Mouse (Mus musculus): ENCODE measurements around the gene Hibadh. TPM values are rescaled to one million over a fixed set of nuclear protein-coding genes. Genes with fewer than 3 reads are reported as not detected.

Gene Hibadh
- polyA plus RNA-seq, 1 experiment from 2014 or later, result 82.7 TPM

- Histone ChIP-seq H3K4me1 (ENCODE audit: control insufficient read depth, insufficient read depth, low read depth, low read length) (no peaks in the 10 kb centered on the region), H3K9me3 (ENCODE audit: control insufficient read depth, low read length) (no peaks in the 10 kb centered on the region), H3K36me3 (ENCODE audit: control insufficient read depth, insufficient read depth, low read length) (peaks cover 10% of the 10 kb centered on the region; the same call in 1 of the 2 replicates), H3K27me3 (replicated peaks; ENCODE audit: control insufficient read depth, insufficient read depth, low read length) (no peaks in the 10 kb centered on the region), H3K27ac (ENCODE audit: low read depth, low read length) (no peak overlapping the region), H3K9ac (ENCODE audit: low read depth, low read length) (no peak overlapping the region), H3K4me3 (ENCODE audit: low read length) (no peak overlapping the region), H3K4me2 (ENCODE audit: low read length) (no peak overlapping the region)
- WGBS, result 89% methylated on average over 3 of the region's 3 CpGs
- ATAC-seq, result no peak
Observed at GRCm38 (mm10) chr6:52623741-52624140, 16.4 kb downstream of the Hibadh start.

GRCm38 (mm10) chr6:52621731-52622480 is 18.3 kb downstream of the Hibadh start:
- H3K4me2 ChIP-seq (ENCODE audit: low read length), result no peak overlapping the region
- ATAC-seq, result no peak
- 77% methylated on average over 11 of the region's 11 CpGs for WGBS
- no peaks in the 10 kb centered on the region for H3K4me1 ChIP-seq (ENCODE audit: control insufficient read depth, insufficient read depth, low read depth, low read length)
- no peaks in the 10 kb centered on the region for H3K9me3 ChIP-seq (ENCODE audit: control insufficient read depth, low read length)
- H3K27me3 ChIP-seq (replicated peaks; ENCODE audit: control insufficient read depth, insufficient read depth, low read length), result no peaks in the 10 kb centered on the region
- no peak overlapping the region for H3K9ac ChIP-seq (ENCODE audit: low read depth, low read length)
- H3K36me3 ChIP-seq (ENCODE audit: control insufficient read depth, insufficient read depth, low read length), result peaks cover 10% of the 10 kb centered on the region; the same call in 1 of the 2 replicates
- no peak overlapping the region for H3K4me3 ChIP-seq (ENCODE audit: low read length)
- no peak overlapping the region for H3K27ac ChIP-seq (ENCODE audit: low read depth, low read length)

GRCm38 (mm10) chr6:52620090-52620489 is 20.1 kb downstream of the Hibadh start:
- 86% methylated on average over 2 of the region's 2 CpGs for WGBS

GRCm38 (mm10) chr6:52609626-52610352 is 30.4 kb downstream of the Hibadh start:
- Histone ChIP-seq H3K4me1 (ENCODE audit: control insufficient read depth, insufficient read depth, low read depth, low read length) (no peaks in the 10 kb centered on the region), H3K4me3 (ENCODE audit: low read length) (no peak overlapping the region), H3K9me3 (ENCODE audit: control insufficient read depth, low read length) (no peaks in the 10 kb centered on the region), H3K27ac (ENCODE audit: low read depth, low read length) (no peak overlapping the region), H3K36me3 (ENCODE audit: control insufficient read depth, insufficient read depth, low read length) (no peaks in the 10 kb centered on the region), H3K9ac (ENCODE audit: low read depth, low read length) (no peak overlapping the region), H3K4me2 (ENCODE audit: low read length) (no peak overlapping the region), H3K27me3 (replicated peaks; ENCODE audit: control insufficient read depth, insufficient read depth, low read length) (no peaks in the 10 kb centered on the region)
- 93% methylated on average over 6 of the region's 6 CpGs for WGBS
- no peak for ATAC-seq

More at GRCm38 (mm10) chr6:52620090-52620489, 20.1 kb downstream of the Hibadh start:
- Histone ChIP-seq H3K9ac (ENCODE audit: low read depth, low read length) (no peak overlapping the region), H3K27ac (ENCODE audit: low read depth, low read length) (no peak overlapping the region), H3K9me3 (ENCODE audit: control insufficient read depth, low read length) (no peaks in the 10 kb centered on the region), H3K36me3 (ENCODE audit: control insufficient read depth, insufficient read depth, low read length) (peaks cover 10% of the 10 kb centered on the region; the same call in 1 of the 2 replicates), H3K4me1 (ENCODE audit: control insufficient read depth, insufficient read depth, low read depth, low read length) (no peaks in the 10 kb centered on the region), H3K4me2 (ENCODE audit: low read length) (no peak overlapping the region), H3K4me3 (ENCODE audit: low read length) (no peak overlapping the region), H3K27me3 (replicated peaks; ENCODE audit: control insufficient read depth, insufficient read depth, low read length) (no peaks in the 10 kb centered on the region)
- ATAC-seq, result no peak

- Histone ChIP-seq H3K27me3 (replicated peaks; ENCODE audit: control insufficient read depth, insufficient read depth, low read length) (no peaks in the 10 kb centered on the region), H3K4me1 (ENCODE audit: control insufficient read depth, insufficient read depth, low read depth, low read length) (no peaks in the 10 kb centered on the region), H3K4me3 (ENCODE audit: low read length) (no peak overlapping the region), H3K9me3 (ENCODE audit: control insufficient read depth, low read length) (no peaks in the 10 kb centered on the region), H3K36me3 (ENCODE audit: control insufficient read depth, insufficient read depth, low read length) (no peaks in the 10 kb centered on the region), H3K4me2 (ENCODE audit: low read length) (no peak overlapping the region), H3K27ac (ENCODE audit: low read depth, low read length) (no peak overlapping the region), H3K9ac (ENCODE audit: low read depth, low read length) (no peak overlapping the region)
- 90% methylated on average over 4 of the region's 4 CpGs for WGBS
- ATAC-seq, result no peak
Observed at GRCm38 (mm10) chr6:52608121-52608520, 32.1 kb downstream of the Hibadh start.

GRCm38 (mm10) chr6:52606746-52607347 is 33.3 kb downstream of the Hibadh start:
- Histone ChIP-seq H3K36me3 (ENCODE audit: control insufficient read depth, insufficient read depth, low read length) (no peaks in the 10 kb centered on the region), H3K9me3 (ENCODE audit: control insufficient read depth, low read length) (no peaks in the 10 kb centered on the region), H3K27me3 (replicated peaks; ENCODE audit: control insufficient read depth, insufficient read depth, low read length) (no peaks in the 10 kb centered on the region), H3K4me2 (ENCODE audit: low read length) (no peak overlapping the region), H3K9ac (ENCODE audit: low read depth, low read length) (no peak overlapping the region), H3K27ac (ENCODE audit: low read depth, low read length) (no peak overlapping the region), H3K4me3 (ENCODE audit: low read length) (no peak overlapping the region), H3K4me1 (ENCODE audit: control insufficient read depth, insufficient read depth, low read depth, low read length) (no peaks in the 10 kb centered on the region)
- 84% methylated on average over 7 of the region's 7 CpGs for WGBS
- no peak for ATAC-seq

GRCm38 (mm10) chr6:52601706-52602642 is 38.2 kb downstream of the Hibadh start:
- WGBS, result 87% methylated on average over 7 of the region's 7 CpGs
- Histone ChIP-seq H3K4me3 (ENCODE audit: low read length) (no peak overlapping the region), H3K9ac (ENCODE audit: low read depth, low read length) (no peak overlapping the region), H3K4me2 (ENCODE audit: low read length) (no peak overlapping the region), H3K27ac (ENCODE audit: low read depth, low read length) (no peak overlapping the region), H3K36me3 (ENCODE audit: control insufficient read depth, insufficient read depth, low read length) (no peaks in the 10 kb centered on the region), H3K9me3 (ENCODE audit: control insufficient read depth, low read length) (no peaks in the 10 kb centered on the region), H3K4me1 (ENCODE audit: control insufficient read depth, insufficient read depth, low read depth, low read length) (no peaks in the 10 kb centered on the region), H3K27me3 (replicated peaks; ENCODE audit: control insufficient read depth, insufficient read depth, low read length) (no peaks in the 10 kb centered on the region)
- no peak for ATAC-seq

GRCm38 (mm10) chr6:52601117-52601516 is 39.1 kb downstream of the Hibadh start:
- no peak overlapping the region for H3K9ac ChIP-seq (ENCODE audit: low read depth, low read length)
- no peaks in the 10 kb centered on the region for H3K4me1 ChIP-seq (ENCODE audit: control insufficient read depth, insufficient read depth, low read depth, low read length)
- 66% methylated on average over 4 of the region's 4 CpGs for WGBS
- no peaks in the 10 kb centered on the region for H3K36me3 ChIP-seq (ENCODE audit: control insufficient read depth, insufficient read depth, low read length)
- H3K9me3 ChIP-seq (ENCODE audit: control insufficient read depth, low read length), result no peaks in the 10 kb centered on the region
- H3K27ac ChIP-seq (ENCODE audit: low read depth, low read length), result no peak overlapping the region
- H3K4me3 ChIP-seq (ENCODE audit: low read length), result no peak overlapping the region
- no peaks in the 10 kb centered on the region for H3K27me3 ChIP-seq (replicated peaks; ENCODE audit: control insufficient read depth, insufficient read depth, low read length)
- H3K4me2 ChIP-seq (ENCODE audit: low read length), result no peak overlapping the region
- ATAC-seq, result no peak

Data from hindbrain, embryonic 16.5 days (tissue).